Mouse (Mus musculus): Measurements from ENCODE around the gene Tex21. TPM values are rescaled to one million over a fixed set of nuclear protein-coding genes. Genes with fewer than 3 reads are reported as not detected.
"Not testable (repeated sequence)": the region's sequence is repeated elsewhere in the genome, so short reads cannot be mapped to it uniquely, and the experiment has no call there.

Tex21 gene
- total and polyA plus RNA-seq, 2 experiments = not detected

GRCm38 (mm10) chr12:76177000-76177863, 69.3 kb downstream of the Tex21 start, which contains the start of gene Esr2:
TSS of gene Esr2 (minus strand) at chr12:76177259.
- H3K9ac ChIP-seq (ENCODE audit: low read depth, low read length) = no peak within 1 kb of the TSS

DNA sequence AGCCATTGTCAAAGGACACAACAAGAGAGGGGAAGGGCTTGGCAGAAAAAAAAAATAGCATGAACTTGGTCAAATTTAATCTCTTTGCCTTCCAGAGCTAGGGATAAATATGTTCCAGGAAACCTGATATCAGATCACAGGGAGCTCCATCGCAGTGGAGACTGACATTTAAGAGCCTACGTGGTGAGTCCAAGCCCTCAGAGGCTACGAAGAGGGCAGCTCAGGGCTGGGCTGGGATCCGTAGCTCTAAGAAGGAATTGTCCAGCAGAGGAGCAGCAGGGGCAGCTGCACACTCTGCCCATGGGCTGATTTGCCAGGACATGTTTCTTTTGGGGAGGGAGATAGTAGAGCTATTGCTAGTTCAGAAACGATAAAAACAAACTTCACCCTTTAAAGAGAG, 80.9 kb downstream of the Tex21 start:
- Histone ChIP-seq H3K9ac (ENCODE audit: low read depth, low read length) (no peak overlapping the region), H3K27me3 (ENCODE audit: control insufficient read depth, insufficient read depth, low read length) (no peaks in the 10 kb centered on the region), H3K27ac (replicated peaks; ENCODE audit: insufficient read depth, low read depth, low read length) (no peak overlapping the region), H3K4me3 (ENCODE audit: insufficient read depth, low read depth, low read length) (no peak overlapping the region), H3K36me3 (ENCODE audit: control insufficient read depth, insufficient read depth, low read length) (no peaks in the 10 kb centered on the region), H3K79me2 (ENCODE audit: control insufficient read depth, insufficient read depth, low read length) (no peaks in the 10 kb centered on the region), H3K4me1 (ENCODE audit: control insufficient read depth, insufficient read depth, low read length) (no peaks in the 10 kb centered on the region)
- TF ChIP-seq POLR2A (IDR thresholded peaks at IDR 0.05; ENCODE audit: extremely low read depth, insufficient read depth, low read length) (no peak), CTCF (IDR thresholded peaks at IDR 0.05; ENCODE audit: low read depth, low read length) (no peak)
- no peak for DNase-seq (ENCODE audit: extremely low read depth, low read depth, low spot score)
- WGBS = 65% methylated on average over 5 of the region's 5 CpGs

More at GRCm38 (mm10) chr12:76177000-76177863, 69.3 kb downstream of the Tex21 start, which contains the start of gene Esr2:
- H3K4me1 ChIP-seq (ENCODE audit: control insufficient read depth, insufficient read depth, low read length) = peaks cover 4% of the 10 kb centered on the region; the same call in 1 of the 2 replicates
- H3K79me2 ChIP-seq (ENCODE audit: control insufficient read depth, insufficient read depth, low read length) = no peaks in the 10 kb centered on the region
- no peaks in the 10 kb centered on the region for H3K36me3 ChIP-seq (ENCODE audit: control insufficient read depth, insufficient read depth, low read length)
- WGBS = 3% methylated on average over 39 of the region's 39 CpGs
- no peak within 1 kb of the TSS for H3K27ac ChIP-seq (replicated peaks; ENCODE audit: insufficient read depth, low read depth, low read length)
- TF ChIP-seq POLR2A (IDR thresholded peaks at IDR 0.05; ENCODE audit: extremely low read depth, insufficient read depth, low read length) (no peak), CTCF (IDR thresholded peaks at IDR 0.05; ENCODE audit: low read depth, low read length) (no peak)
- DNase-seq (ENCODE audit: extremely low read depth, low read depth, low spot score) = no peak
- no peak within 1 kb of the TSS for H3K4me3 ChIP-seq (ENCODE audit: insufficient read depth, low read depth, low read length)
- H3K27me3 ChIP-seq (ENCODE audit: control insufficient read depth, insufficient read depth, low read length) = peaks cover 3% of the 10 kb centered on the region; the same call in 1 of the 2 replicates

DNA sequence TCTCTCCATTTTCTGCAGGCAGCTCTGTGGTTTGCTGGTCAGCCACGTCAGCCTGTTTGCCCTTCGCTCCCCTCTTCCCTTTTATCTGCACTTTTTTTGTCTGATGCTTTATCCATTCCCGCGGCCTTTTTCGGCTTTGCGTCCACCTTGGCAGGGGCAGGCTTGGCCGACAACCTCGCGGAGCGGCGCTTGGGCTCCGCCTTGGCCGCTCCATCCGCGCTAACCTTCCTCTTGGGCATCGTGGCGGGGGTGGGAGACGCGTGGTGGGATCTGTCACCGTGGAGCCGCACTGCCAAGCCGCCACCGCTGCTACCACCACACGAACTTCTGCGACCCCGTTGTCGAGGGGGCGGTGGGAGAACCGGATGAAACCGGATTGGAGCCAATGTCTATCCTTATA, 94.2 kb downstream of the Tex21 start:
- not testable (repeated sequence) for H3K4me1 ChIP-seq (ENCODE audit: control insufficient read depth, insufficient read depth, low read length); H3K27me3 ChIP-seq (ENCODE audit: control insufficient read depth, insufficient read depth, low read length); H3K36me3 ChIP-seq (ENCODE audit: control insufficient read depth, insufficient read depth, low read length); H3K27ac ChIP-seq (replicated peaks; ENCODE audit: insufficient read depth, low read depth, low read length); H3K4me3 ChIP-seq (ENCODE audit: insufficient read depth, low read depth, low read length); H3K79me2 ChIP-seq (ENCODE audit: control insufficient read depth, insufficient read depth, low read length); DNase-seq (ENCODE audit: extremely low read depth, low read depth, low spot score); H3K9ac ChIP-seq (ENCODE audit: low read depth, low read length)
- 18% methylated on average over 30 of the region's 30 CpGs for WGBS

Other genes starting within 250 kb of the Tex21 start
- not detected in 2 replicates for gene Esr2, start 69.5 kb downstream of the Tex21 start, total RNA-seq (2014; rRNA removed)
- gene Esr2, start 69.5 kb downstream of the Tex21 start, polyA plus RNA-seq (2012; rRNA removed) = not detected in 2 replicates
- gene Mthfd1, start 8.6 kb upstream of the Tex21 start, total RNA-seq (2014; rRNA removed) = 188 and 211 TPM in 2 replicates
- 112 and 121 TPM in 2 replicates for gene Mthfd1, start 8.6 kb upstream of the Tex21 start, polyA plus RNA-seq (2012; rRNA removed)
- 1.1 and 1.2 TPM in 2 replicates for gene Akap5, start 78.1 kb upstream of the Tex21 start, total RNA-seq (2014; rRNA removed)
- 0.12 and 0.17 TPM in 2 replicates for gene Akap5, start 78.1 kb upstream of the Tex21 start, polyA plus RNA-seq (2012; rRNA removed)
- 1.0 and 1.6 TPM in 2 replicates for gene Zbtb25, start 122.9 kb upstream of the Tex21 start, total RNA-seq (2014; rRNA removed)
- gene Zbtb25, start 122.9 kb upstream of the Tex21 start, polyA plus RNA-seq (2012; rRNA removed) = 1.7 and 2.3 TPM in 2 replicates
- gene Zbtb1, start 123.5 kb upstream of the Tex21 start, total RNA-seq (2014; rRNA removed) = 2.1 and 2.2 TPM in 2 replicates
- gene Zbtb1, start 123.5 kb upstream of the Tex21 start, polyA plus RNA-seq (2012; rRNA removed) = 0.60 and 0.70 TPM in 2 replicates
- 3.3 and 3.8 TPM in 2 replicates for gene Hspa2, start 157.4 kb upstream of the Tex21 start, total RNA-seq (2014; rRNA removed)
- 1.4 and 2.2 TPM in 2 replicates for gene Hspa2, start 157.4 kb upstream of the Tex21 start, polyA plus RNA-seq (2012; rRNA removed)
- gene Ppp1r36, start 170.8 kb upstream of the Tex21 start, total RNA-seq (2014; rRNA removed) = under 0.01 TPM in 1 of 2 replicates, not detected in the other
- not detected in 2 replicates for gene Ppp1r36, start 170.8 kb upstream of the Tex21 start, polyA plus RNA-seq (2012; rRNA removed)

All from liver, adult 2 months (tissue).